Mouse (Mus musculus): ENCODE results near the gene Plpp2. TPM values are rescaled to one million over a fixed set of nuclear protein-coding genes. Genes with fewer than 3 reads are reported as not detected.

The Plpp2 gene
- polyA plus RNA-seq, 1 experiment: 3.6 TPM

DNA sequence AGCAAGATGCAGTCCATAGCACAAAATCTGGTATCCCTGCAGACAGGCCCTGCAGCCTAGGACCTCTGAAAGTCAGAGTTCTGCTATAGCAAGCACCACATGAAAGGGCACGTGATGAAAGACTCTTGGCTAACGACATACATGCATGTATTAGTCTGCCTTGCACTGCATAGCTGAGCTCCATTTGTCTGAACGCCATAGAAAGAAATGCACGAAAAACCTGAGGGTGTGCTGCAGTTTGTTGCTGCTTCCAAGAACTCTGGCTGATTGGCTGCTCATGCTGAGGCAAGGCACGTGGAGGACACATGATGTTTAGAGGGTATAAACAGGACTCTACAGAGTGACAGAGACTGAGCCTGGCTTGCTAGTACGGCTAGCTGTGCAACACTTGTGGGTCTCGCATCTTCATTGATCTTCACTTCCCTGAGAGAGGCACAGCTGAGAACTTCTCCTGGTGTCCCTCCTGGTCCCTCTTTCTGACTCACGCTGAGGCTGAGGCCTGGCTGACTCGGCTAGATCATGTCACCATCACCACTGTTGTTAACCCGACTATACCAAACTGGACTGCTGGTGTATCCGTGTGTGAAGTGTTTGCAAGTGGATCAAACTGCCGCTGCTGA is 3.0 kb upstream of the Plpp2 start:
- peaks cover 1% of the 10 kb centered on the region; the same call in 1 of the 2 replicates for H3K4me1 ChIP-seq (ENCODE audit: control insufficient read depth, insufficient read depth, low read length)
- TF ChIP-seq POLR2A (IDR thresholded peaks at IDR 0.05; ENCODE audit: extremely low read depth, insufficient read depth, low read length) (no peak), CTCF (IDR thresholded peaks at IDR 0.05; ENCODE audit: extremely low read depth, insufficient read depth, low read length) (no peak)

GRCm38 (mm10) chr10:79535431-79535830 is 1.8 kb upstream of the Plpp2 start:
- no peak overlapping the region for H3K4me3 ChIP-seq (ENCODE audit: insufficient read depth, low read length)
- H3K4me1 ChIP-seq (ENCODE audit: control insufficient read depth, insufficient read depth, low read length): peaks cover 1% of the 10 kb centered on the region; the same call in 1 of the 2 replicates
- no peak overlapping the region for H3K27ac ChIP-seq (ENCODE audit: insufficient read depth, low read length)
- TF ChIP-seq CTCF (IDR thresholded peaks at IDR 0.05; ENCODE audit: extremely low read depth, insufficient read depth, low read length) (no peak), POLR2A (IDR thresholded peaks at IDR 0.05; ENCODE audit: extremely low read depth, insufficient read depth, low read length) (no peak)

More for the DNA sequence above, 3.0 kb upstream of the Plpp2 start:
- Histone ChIP-seq H3K27ac (ENCODE audit: insufficient read depth, low read length) (no peak overlapping the region), H3K4me3 (ENCODE audit: insufficient read depth, low read length) (no peak overlapping the region)

- H3K4me3 ChIP-seq (ENCODE audit: insufficient read depth, low read length): no peak overlapping the region
- peaks cover 1% of the 10 kb centered on the region; the same call in 1 of the 2 replicates for H3K4me1 ChIP-seq (ENCODE audit: control insufficient read depth, insufficient read depth, low read length)
- TF ChIP-seq CTCF (IDR thresholded peaks at IDR 0.05; ENCODE audit: extremely low read depth, insufficient read depth, low read length) (no peak), POLR2A (IDR thresholded peaks at IDR 0.05; ENCODE audit: extremely low read depth, insufficient read depth, low read length) (no peak)
- H3K27ac ChIP-seq (ENCODE audit: insufficient read depth, low read length): no peak overlapping the region
Measured at GRCm38 (mm10) chr10:79534426-79534825, 830 bp upstream of the Plpp2 start.

DNA sequence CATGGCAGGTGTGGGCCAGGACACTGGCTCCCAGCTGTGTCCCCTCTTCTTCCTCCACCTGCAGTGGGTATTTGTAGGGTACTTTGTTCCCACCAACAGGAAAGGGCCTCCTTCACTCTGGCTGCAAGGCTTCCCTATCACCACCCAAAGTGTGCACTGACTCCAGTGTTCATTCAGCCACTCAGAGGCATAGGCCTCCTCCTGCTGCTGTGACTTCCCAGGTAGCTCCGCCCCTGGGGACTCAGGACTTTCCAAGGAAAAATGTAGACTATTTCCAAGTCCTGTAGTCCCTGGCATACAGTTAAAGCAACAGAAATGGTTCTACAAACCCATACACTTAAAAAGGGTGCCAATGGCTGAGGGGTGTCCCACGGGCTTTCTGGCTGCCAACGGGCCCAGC is 918 bp downstream of the Plpp2 start:
- Histone ChIP-seq H3K4me1 (ENCODE audit: control insufficient read depth, insufficient read depth, low read length) (no peaks in the 10 kb centered on the region), H3K4me3 (ENCODE audit: insufficient read depth, low read length) (peak overlapping the region; percentile 17; the same call in 1 of the 2 replicates), H3K27ac (ENCODE audit: insufficient read depth, low read length) (no peak overlapping the region)
- TF ChIP-seq CTCF (IDR thresholded peaks at IDR 0.05; ENCODE audit: extremely low read depth, insufficient read depth, low read length) (no peak), POLR2A (IDR thresholded peaks at IDR 0.05; ENCODE audit: extremely low read depth, insufficient read depth, low read length) (no peak)

- Histone ChIP-seq H3K27ac (ENCODE audit: insufficient read depth, low read length) (no peak overlapping the region), H3K4me3 (ENCODE audit: insufficient read depth, low read length) (no peak overlapping the region), H3K4me1 (ENCODE audit: control insufficient read depth, insufficient read depth, low read length) (no peaks in the 10 kb centered on the region)
- no peak for TF ChIP-seq POLR2A (IDR thresholded peaks at IDR 0.05; ENCODE audit: extremely low read depth, insufficient read depth, low read length)
Measured at GRCm38 (mm10) chr10:79531593-79531992, 2.0 kb downstream of the Plpp2 start.

DNA sequence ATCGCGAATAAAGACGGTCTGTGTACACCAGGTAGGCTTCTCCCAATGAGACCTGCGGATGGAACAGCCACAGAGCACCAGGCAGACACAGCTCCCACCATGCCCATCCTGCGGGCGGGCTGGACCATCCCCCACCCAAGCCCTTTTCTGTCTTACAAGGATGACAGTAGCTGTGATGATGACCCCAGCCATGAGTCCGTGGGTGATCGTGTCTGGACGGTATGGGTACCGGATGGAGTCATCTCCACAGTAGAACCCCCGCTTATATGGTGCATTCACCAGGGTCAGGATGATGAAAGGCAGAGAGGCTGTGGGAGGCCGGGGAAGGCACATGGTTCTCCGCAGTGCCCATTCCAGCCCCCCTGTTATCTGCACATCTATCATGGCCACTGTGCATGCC is 2.9 kb downstream of the Plpp2 start:
- Histone ChIP-seq H3K4me3 (ENCODE audit: insufficient read depth, low read length) (no peak overlapping the region), H3K4me1 (ENCODE audit: control insufficient read depth, insufficient read depth, low read length) (no peaks in the 10 kb centered on the region)
- no peak for TF ChIP-seq POLR2A (IDR thresholded peaks at IDR 0.05; ENCODE audit: extremely low read depth, insufficient read depth, low read length)
- no peak for TF ChIP-seq CTCF (IDR thresholded peaks at IDR 0.05; ENCODE audit: extremely low read depth, insufficient read depth, low read length)

DNA sequence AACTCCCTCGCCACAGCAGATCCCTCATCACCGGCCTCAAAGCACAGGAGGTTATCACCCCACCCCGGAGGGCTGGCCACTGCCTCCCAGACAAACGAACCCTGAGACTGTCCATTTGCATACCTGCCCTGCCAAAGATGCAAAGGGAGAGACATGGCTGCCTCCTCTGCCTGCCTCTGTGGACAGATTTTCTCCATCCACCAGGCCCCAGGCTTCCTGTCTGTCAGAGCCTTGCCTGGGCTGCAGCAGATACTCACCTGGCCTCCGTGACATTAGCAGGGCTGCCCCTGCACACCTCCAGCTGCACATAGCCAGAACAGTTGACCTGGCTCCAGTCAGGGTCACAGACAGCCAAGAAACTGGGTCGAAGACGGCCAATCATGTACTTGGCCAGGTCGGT is 3.4 kb downstream of the Plpp2 start:
- H3K27ac ChIP-seq (ENCODE audit: insufficient read depth, low read length): no peak overlapping the region
- no peaks in the 10 kb centered on the region for H3K4me1 ChIP-seq (ENCODE audit: control insufficient read depth, insufficient read depth, low read length)
- no peak overlapping the region for H3K4me3 ChIP-seq (ENCODE audit: insufficient read depth, low read length)
- TF ChIP-seq CTCF (IDR thresholded peaks at IDR 0.05; ENCODE audit: extremely low read depth, insufficient read depth, low read length) (no peak), POLR2A (IDR thresholded peaks at IDR 0.05; ENCODE audit: extremely low read depth, insufficient read depth, low read length) (no peak)

More for the DNA sequence above, 2.9 kb downstream of the Plpp2 start:
- no peak overlapping the region for H3K27ac ChIP-seq (ENCODE audit: insufficient read depth, low read length)

DNA sequence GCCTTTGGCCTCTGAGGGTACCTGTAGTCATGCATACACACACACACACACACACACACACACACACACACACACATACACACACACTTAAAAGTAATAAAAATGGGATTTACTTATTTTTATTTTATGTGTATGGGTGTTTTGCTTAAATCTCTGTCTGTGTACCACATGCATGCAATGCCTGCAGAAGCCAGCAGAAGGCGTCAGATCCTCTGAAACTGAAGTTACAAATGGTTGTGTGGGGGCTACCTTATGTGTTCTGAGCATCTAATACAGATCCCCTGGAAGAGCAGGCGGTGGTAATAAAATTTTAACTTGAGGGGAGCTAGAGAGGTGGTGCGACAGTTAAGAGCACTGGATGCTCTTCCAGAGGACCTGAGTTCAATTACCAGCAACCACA is 5.5 kb downstream of the Plpp2 start:
- no peak for TF ChIP-seq CTCF (IDR thresholded peaks at IDR 0.05; ENCODE audit: extremely low read depth, insufficient read depth, low read length)
- no peak for TF ChIP-seq POLR2A (IDR thresholded peaks at IDR 0.05; ENCODE audit: extremely low read depth, insufficient read depth, low read length)
- H3K4me3 ChIP-seq (ENCODE audit: insufficient read depth, low read length): no peak overlapping the region
- no peak overlapping the region for H3K27ac ChIP-seq (ENCODE audit: insufficient read depth, low read length)
- no peaks in the 10 kb centered on the region for H3K4me1 ChIP-seq (ENCODE audit: control insufficient read depth, insufficient read depth, low read length)

DNA sequence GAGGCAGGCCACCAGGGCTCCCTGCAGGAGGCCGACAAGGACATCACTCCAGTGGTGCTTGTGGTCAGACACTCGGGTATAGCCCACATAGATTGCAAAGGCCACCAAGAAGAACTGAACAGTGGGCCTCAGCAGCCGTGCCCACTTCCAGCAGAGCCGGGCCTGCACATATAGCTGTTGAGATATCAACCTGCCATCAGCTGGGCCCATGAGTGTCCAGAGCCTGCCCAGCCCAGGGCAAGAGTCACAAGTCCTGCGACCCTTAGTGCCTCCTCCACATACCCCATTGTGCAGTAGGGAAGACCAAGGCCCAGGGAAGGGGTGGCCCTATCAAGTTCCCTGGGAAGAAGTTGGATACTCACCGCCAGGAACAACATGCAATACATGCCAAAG is 6.1 kb downstream of the Plpp2 start:
- H3K4me3 ChIP-seq (ENCODE audit: insufficient read depth, low read length): no peak overlapping the region

DNA sequence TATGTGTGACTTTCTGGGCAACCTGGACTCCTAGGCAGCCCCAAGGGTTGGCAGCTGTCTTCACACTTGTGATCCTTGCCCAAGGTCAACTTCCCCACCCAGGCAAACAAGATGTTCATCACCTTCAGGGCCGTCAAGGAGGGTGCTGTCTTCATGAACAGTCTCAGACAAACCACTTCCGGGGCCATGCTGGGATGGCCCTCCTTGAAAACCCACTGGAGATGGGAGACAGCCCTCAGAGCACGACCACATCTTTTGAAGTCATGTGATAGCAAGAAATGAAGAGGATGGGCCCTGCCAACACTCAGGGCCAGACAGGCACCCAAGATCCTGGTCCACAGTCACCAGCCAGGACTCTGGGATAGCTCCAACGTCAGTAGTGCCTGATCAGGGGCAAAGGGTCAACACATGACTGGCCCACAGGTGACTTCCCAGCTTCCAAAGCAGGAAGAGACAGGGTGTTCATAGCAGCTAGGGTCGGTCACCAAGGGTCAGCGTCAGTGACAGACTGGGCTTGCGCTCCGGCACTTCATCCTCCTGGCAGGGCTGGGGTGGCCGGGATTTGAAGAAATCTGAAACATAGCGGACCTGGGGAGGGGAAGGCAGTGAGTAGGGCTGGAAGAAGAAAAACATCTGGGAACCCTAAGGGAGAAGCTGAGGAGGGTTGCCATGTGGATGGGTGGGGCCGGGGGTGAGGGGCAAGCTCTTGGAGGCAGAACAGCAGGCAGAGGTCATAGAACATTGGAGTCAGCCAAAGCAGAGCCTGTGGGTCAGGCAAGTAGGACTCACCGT is 6.7 kb downstream of the Plpp2 start:
- TF ChIP-seq CTCF (IDR thresholded peaks at IDR 0.05; ENCODE audit: extremely low read depth, insufficient read depth, low read length) (no peak), POLR2A (IDR thresholded peaks at IDR 0.05; ENCODE audit: extremely low read depth, insufficient read depth, low read length) (no peak)
- H3K4me1 ChIP-seq (ENCODE audit: control insufficient read depth, insufficient read depth, low read length): no peaks in the 10 kb centered on the region

More for the DNA sequence above, 6.1 kb downstream of the Plpp2 start:
- Histone ChIP-seq H3K27ac (ENCODE audit: insufficient read depth, low read length) (no peak overlapping the region), H3K4me1 (ENCODE audit: control insufficient read depth, insufficient read depth, low read length) (no peaks in the 10 kb centered on the region)
- TF ChIP-seq CTCF (IDR thresholded peaks at IDR 0.05; ENCODE audit: extremely low read depth, insufficient read depth, low read length): no peak
- TF ChIP-seq POLR2A (IDR thresholded peaks at IDR 0.05; ENCODE audit: extremely low read depth, insufficient read depth, low read length): no peak

More for the DNA sequence above, 6.7 kb downstream of the Plpp2 start:
- Histone ChIP-seq H3K4me3 (ENCODE audit: insufficient read depth, low read length) (no peak overlapping the region), H3K27ac (ENCODE audit: insufficient read depth, low read length) (no peak overlapping the region)
